Mouse (Mus musculus): ENCODE measurements around the gene Mid1. TPM values are rescaled to one million over a fixed set of nuclear protein-coding genes. Genes with fewer than 3 reads are reported as not detected.

Mid1 gene
- polyA plus RNA-seq, 1 experiment from 2014 or later = 4.2 TPM

- 80% methylated on average over 6 of the region's 6 CpGs for WGBS
- Histone ChIP-seq H3K9ac (ENCODE audit: low read depth, low read length) (no peak overlapping the region), H3K9me3 (ENCODE audit: control insufficient read depth, low read length) (no peaks in the 10 kb centered on the region), H3K4me3 (ENCODE audit: low read length) (no peak overlapping the region), H3K27ac (ENCODE audit: low read depth, low read length) (no peak overlapping the region), H3K27me3 (replicated peaks; ENCODE audit: control insufficient read depth, insufficient read depth, low read length) (no peaks in the 10 kb centered on the region; the same call in 1 of the 2 replicates), H3K4me1 (ENCODE audit: control insufficient read depth, insufficient read depth, low read depth, low read length) (no peaks in the 10 kb centered on the region), H3K4me2 (ENCODE audit: low read length) (no peak overlapping the region), H3K36me3 (ENCODE audit: control insufficient read depth, insufficient read depth, low read length) (no peaks in the 10 kb centered on the region)
- ATAC-seq = no peak
Observed at GRCm38 (mm10) chrX:169915738-169916137, 230.7 kb downstream of the Mid1 start.

GRCm38 (mm10) chrX:169922541-169922940 lies 237.5 kb downstream of the Mid1 start:
- H3K9ac ChIP-seq (ENCODE audit: low read depth, low read length) = no peak overlapping the region
- H3K36me3 ChIP-seq (ENCODE audit: control insufficient read depth, insufficient read depth, low read length) = no peaks in the 10 kb centered on the region
- peaks cover 5% of the 10 kb centered on the region; the same call in 1 of the 2 replicates for H3K27me3 ChIP-seq (replicated peaks; ENCODE audit: control insufficient read depth, insufficient read depth, low read length)
- no peak overlapping the region for H3K4me3 ChIP-seq (ENCODE audit: low read length)
- no peak overlapping the region for H3K4me2 ChIP-seq (ENCODE audit: low read length)
- H3K4me1 ChIP-seq (ENCODE audit: control insufficient read depth, insufficient read depth, low read depth, low read length) = no peaks in the 10 kb centered on the region
- H3K9me3 ChIP-seq (ENCODE audit: control insufficient read depth, low read length) = no peaks in the 10 kb centered on the region
- 48% methylated on average over 2 of the region's 2 CpGs for WGBS
- H3K27ac ChIP-seq (ENCODE audit: low read depth, low read length) = no peak overlapping the region
- ATAC-seq = no peak

- H3K4me2 ChIP-seq (ENCODE audit: low read length) = no peak overlapping the region
- H3K27ac ChIP-seq (ENCODE audit: low read depth, low read length) = no peak overlapping the region
- H3K4me3 ChIP-seq (ENCODE audit: low read length) = no peak overlapping the region
- no peak overlapping the region for H3K9ac ChIP-seq (ENCODE audit: low read depth, low read length)
- ATAC-seq = no peak
- H3K9me3 ChIP-seq (ENCODE audit: control insufficient read depth, low read length) = no peaks in the 10 kb centered on the region
- H3K36me3 ChIP-seq (ENCODE audit: control insufficient read depth, insufficient read depth, low read length) = no peaks in the 10 kb centered on the region
- no peaks in the 10 kb centered on the region for H3K4me1 ChIP-seq (ENCODE audit: control insufficient read depth, insufficient read depth, low read depth, low read length)
- H3K27me3 ChIP-seq (replicated peaks; ENCODE audit: control insufficient read depth, insufficient read depth, low read length) = peaks cover 5% of the 10 kb centered on the region; the same call in 1 of the 2 replicates
- 31% methylated on average over 1 of the region's 1 CpGs for WGBS
Observed at GRCm38 (mm10) chrX:169923417-169923816, 238.4 kb downstream of the Mid1 start.

- ATAC-seq = no peak
- Histone ChIP-seq H3K4me3 (ENCODE audit: low read length) (no peak overlapping the region), H3K4me1 (ENCODE audit: control insufficient read depth, insufficient read depth, low read depth, low read length) (no peaks in the 10 kb centered on the region), H3K4me2 (ENCODE audit: low read length) (no peak overlapping the region), H3K36me3 (ENCODE audit: control insufficient read depth, insufficient read depth, low read length) (no peaks in the 10 kb centered on the region), H3K27me3 (replicated peaks; ENCODE audit: control insufficient read depth, insufficient read depth, low read length) (peaks cover 5% of the 10 kb centered on the region), H3K27ac (ENCODE audit: low read depth, low read length) (no peak overlapping the region), H3K9ac (ENCODE audit: low read depth, low read length) (no peak overlapping the region), H3K9me3 (ENCODE audit: control insufficient read depth, low read length) (no peaks in the 10 kb centered on the region)
- 34% methylated on average over 7 of the region's 7 CpGs for WGBS
Observed at GRCm38 (mm10) chrX:169925600-169925999, 240.6 kb downstream of the Mid1 start.

GRCm38 (mm10) chrX:169927110-169927817 lies 242.3 kb downstream of the Mid1 start:
- peak; percentile 64 for ATAC-seq

GRCm38 (mm10) chrX:169930868-169931267 lies 245.9 kb downstream of the Mid1 start:
- H3K4me2 ChIP-seq (ENCODE audit: low read length) = no peak overlapping the region
- no peak overlapping the region for H3K4me3 ChIP-seq (ENCODE audit: low read length)
- H3K36me3 ChIP-seq (ENCODE audit: control insufficient read depth, insufficient read depth, low read length) = no peaks in the 10 kb centered on the region
- peaks cover 2% of the 10 kb centered on the region; the same call in 1 of the 2 replicates for H3K27me3 ChIP-seq (replicated peaks; ENCODE audit: control insufficient read depth, insufficient read depth, low read length)
- no peak for ATAC-seq
- H3K9me3 ChIP-seq (ENCODE audit: control insufficient read depth, low read length) = no peaks in the 10 kb centered on the region
- H3K27ac ChIP-seq (ENCODE audit: low read depth, low read length) = no peak overlapping the region
- 61% methylated on average over 2 of the region's 2 CpGs for WGBS
- H3K4me1 ChIP-seq (ENCODE audit: control insufficient read depth, insufficient read depth, low read depth, low read length) = no peaks in the 10 kb centered on the region
- H3K9ac ChIP-seq (ENCODE audit: low read depth, low read length) = no peak overlapping the region

More at GRCm38 (mm10) chrX:169927110-169927817, 242.3 kb downstream of the Mid1 start:
- H3K4me2 ChIP-seq (ENCODE audit: low read length) = peak overlapping the region; percentile 29
- no peaks in the 10 kb centered on the region for H3K36me3 ChIP-seq (ENCODE audit: control insufficient read depth, insufficient read depth, low read length)
- H3K9ac ChIP-seq (ENCODE audit: low read depth, low read length) = no peak overlapping the region
- H3K27me3 ChIP-seq (replicated peaks; ENCODE audit: control insufficient read depth, insufficient read depth, low read length) = peaks cover 5% of the 10 kb centered on the region
- H3K27ac ChIP-seq (ENCODE audit: low read depth, low read length) = no peak overlapping the region
- WGBS = 54% methylated on average over 28 of the region's 28 CpGs
- no peaks in the 10 kb centered on the region for H3K4me1 ChIP-seq (ENCODE audit: control insufficient read depth, insufficient read depth, low read depth, low read length)
- H3K4me3 ChIP-seq (ENCODE audit: low read length) = no peak overlapping the region
- no peaks in the 10 kb centered on the region for H3K9me3 ChIP-seq (ENCODE audit: control insufficient read depth, low read length)

- Histone ChIP-seq H3K4me2 (ENCODE audit: low read length) (no peak overlapping the region), H3K36me3 (ENCODE audit: control insufficient read depth, insufficient read depth, low read length) (no peaks in the 10 kb centered on the region), H3K9ac (ENCODE audit: low read depth, low read length) (no peak overlapping the region), H3K4me1 (ENCODE audit: control insufficient read depth, insufficient read depth, low read depth, low read length) (no peaks in the 10 kb centered on the region), H3K27me3 (replicated peaks; ENCODE audit: control insufficient read depth, insufficient read depth, low read length) (no peaks in the 10 kb centered on the region; the same call in 1 of the 2 replicates), H3K9me3 (ENCODE audit: control insufficient read depth, low read length) (no peaks in the 10 kb centered on the region), H3K27ac (ENCODE audit: low read depth, low read length) (no peak overlapping the region), H3K4me3 (ENCODE audit: low read length) (no peak overlapping the region)
- ATAC-seq = no peak
- 77% methylated on average over 3 of the region's 3 CpGs for WGBS
Observed at GRCm38 (mm10) chrX:169933228-169933627, 248.2 kb downstream of the Mid1 start.

- H3K4me3 ChIP-seq (ENCODE audit: low read length) = no peak overlapping the region
- no peaks in the 10 kb centered on the region for H3K4me1 ChIP-seq (ENCODE audit: control insufficient read depth, insufficient read depth, low read depth, low read length)
- H3K27me3 ChIP-seq (replicated peaks; ENCODE audit: control insufficient read depth, insufficient read depth, low read length) = no peaks in the 10 kb centered on the region
- H3K9me3 ChIP-seq (ENCODE audit: control insufficient read depth, low read length) = no peaks in the 10 kb centered on the region
- 44% methylated on average over 5 of the region's 5 CpGs for WGBS
- no peak overlapping the region for H3K4me2 ChIP-seq (ENCODE audit: low read length)
- no peak for ATAC-seq
- H3K27ac ChIP-seq (ENCODE audit: low read depth, low read length) = no peak overlapping the region
- no peaks in the 10 kb centered on the region for H3K36me3 ChIP-seq (ENCODE audit: control insufficient read depth, insufficient read depth, low read length)
- no peak overlapping the region for H3K9ac ChIP-seq (ENCODE audit: low read depth, low read length)
Observed at GRCm38 (mm10) chrX:169937119-169937719, 252.2 kb downstream of the Mid1 start.

GRCm38 (mm10) chrX:169940531-169940930 lies 255.5 kb downstream of the Mid1 start:
- Histone ChIP-seq H3K9ac (ENCODE audit: low read depth, low read length) (no peak overlapping the region), H3K4me1 (ENCODE audit: control insufficient read depth, insufficient read depth, low read depth, low read length) (no peaks in the 10 kb centered on the region), H3K4me2 (ENCODE audit: low read length) (no peak overlapping the region), H3K27ac (ENCODE audit: low read depth, low read length) (no peak overlapping the region), H3K27me3 (replicated peaks; ENCODE audit: control insufficient read depth, insufficient read depth, low read length) (no peaks in the 10 kb centered on the region), H3K4me3 (ENCODE audit: low read length) (no peak overlapping the region), H3K36me3 (ENCODE audit: control insufficient read depth, insufficient read depth, low read length) (no peaks in the 10 kb centered on the region), H3K9me3 (ENCODE audit: control insufficient read depth, low read length) (no peaks in the 10 kb centered on the region)
- WGBS = 84% methylated on average over 4 of the region's 4 CpGs
- no peak for ATAC-seq
